Mouse (Mus musculus) small intestine, adult 2 months (tissue): ENCODE measurements around the gene Slc4a4. TPM values are rescaled to one million over a fixed set of nuclear protein-coding genes. Genes with fewer than 3 reads are reported as not detected.

Source experiments
- H3K27ac ChIP-seq: fragments of 200-500 bp; 2 replicates; pipeline ENCODE4 v1.5.1; 2012; ENCODE audit warnings: low read depth, low read length, control low read depth, inconsistent platforms; ENCODE audit not compliant: insufficient read depth
- H3K27me3 ChIP-seq: fragments of 200-500 bp; 2 replicates; pipeline ENCODE4 v1.6.1; 2012; ENCODE audit warnings: mild to moderate bottlenecking, moderate library complexity, low read length, inconsistent platforms; ENCODE audit not compliant: control insufficient read depth, insufficient read depth
- H3K36me3 ChIP-seq: fragments of 200-500 bp; 2 replicates; pipeline ENCODE4 v1.6.1; 2012; ENCODE audit warnings: mild to moderate bottlenecking, low read length, control low read depth, inconsistent platforms; ENCODE audit not compliant: control insufficient read depth, insufficient read depth
- H3K4me1 ChIP-seq: fragments of 200-500 bp; 2 replicates; pipeline ENCODE4 v1.6.1; 2012; ENCODE audit warnings: low read length, inconsistent platforms, mixed read lengths; ENCODE audit not compliant: control insufficient read depth, insufficient read depth, insufficient read length
- H3K4me3 ChIP-seq: fragments of 200-500 bp; 2 replicates; pipeline ENCODE4 v1.5.1; 2012; ENCODE audit warnings: low read depth, mild to moderate bottlenecking, control low read depth, inconsistent platforms, low read length, moderate library complexity
- CTCF ChIP-seq: fragments of 200-500 bp; IDR thresholded peaks from 2 replicates; pipeline ENCODE4 v1.5.1; 2012; ENCODE audit warnings: low read depth, mild to moderate bottlenecking, control low read depth, inconsistent platforms, low read length, moderate library complexity, mixed read lengths; ENCODE audit not compliant: insufficient replicate concordance, insufficient read length; ENCODE audit errors: extremely low read depth
- POLR2A ChIP-seq: fragments of 200-500 bp; IDR thresholded peaks from 2 replicates; pipeline ENCODE4 v1.6.1; 2012; ENCODE audit warnings: low read depth, mild to moderate bottlenecking, control low read depth, inconsistent platforms, low read length, moderate library complexity
- WGBS: fragments of 180-500 bp; shearing (Covaris S2); methylation state at CpG from one replicate; pipeline ENCODE4 v1.1.7; 2018; 5-methylcytosine and 5-hydroxymethylcytosine counted together
- polyA plus RNA-seq: library from polyadenylated mRNA; depleted of rRNA; stranded (reverse); fragments of >200 nt; gene quantifications from 2 replicates; pipeline ENCODE4 v1.2.3, GENCODE M21; 2012

Gene Slc4a4
- polyA plus RNA-seq, 1 experiment, result 15.3 TPM

- TF ChIP-seq CTCF, result no peak
- Histone ChIP-seq H3K36me3 (no peaks in the 10 kb centered on the region), H3K27ac (no peak overlapping the region), H3K27me3 (no peaks in the 10 kb centered on the region), H3K4me3 (no peak overlapping the region), H3K4me1 (peaks cover 9% of the 10 kb centered on the region)
- 28% methylated on average over 9 of the region's 9 CpGs for WGBS
Observed at GRCm38 (mm10) chr5:88916501-88916971, 29.9 kb downstream of the Slc4a4 start.

GRCm38 (mm10) chr5:88917221-88917620, 30.6 kb downstream of the Slc4a4 start:
- peak overlapping the region; percentile 22; the same call in 1 of the 2 replicates for H3K27ac ChIP-seq

GRCm38 (mm10) chr5:88917630-88918029, 31.0 kb downstream of the Slc4a4 start:
- Histone ChIP-seq H3K4me1 (peaks cover 9% of the 10 kb centered on the region), H3K27ac (peak overlapping the region; percentile 22; the same call in 1 of the 2 replicates)

More at GRCm38 (mm10) chr5:88917221-88917620, 30.6 kb downstream of the Slc4a4 start:
- H3K27me3 ChIP-seq, result no peaks in the 10 kb centered on the region
- no peak overlapping the region for H3K4me3 ChIP-seq
- no peak for TF ChIP-seq CTCF
- TF ChIP-seq POLR2A, result no peak
- H3K4me1 ChIP-seq, result peaks cover 9% of the 10 kb centered on the region
- no peaks in the 10 kb centered on the region for H3K36me3 ChIP-seq
- WGBS, result 53% methylated on average over 3 of the region's 3 CpGs

GRCm38 (mm10) chr5:88918538-88918937, 31.9 kb downstream of the Slc4a4 start:
- WGBS, result 54% methylated on average over 9 of the region's 9 CpGs
- no peak overlapping the region for H3K27ac ChIP-seq
- peaks cover 9% of the 10 kb centered on the region for H3K4me1 ChIP-seq
- H3K36me3 ChIP-seq, result no peaks in the 10 kb centered on the region
- H3K27me3 ChIP-seq, result no peaks in the 10 kb centered on the region
- no peak overlapping the region for H3K4me3 ChIP-seq
- no peak for TF ChIP-seq CTCF
- no peak for TF ChIP-seq POLR2A

More at GRCm38 (mm10) chr5:88917630-88918029, 31.0 kb downstream of the Slc4a4 start:
- H3K36me3 ChIP-seq, result no peaks in the 10 kb centered on the region
- 25% methylated on average over 10 of the region's 10 CpGs for WGBS
- H3K4me3 ChIP-seq, result no peak overlapping the region
- no peaks in the 10 kb centered on the region for H3K27me3 ChIP-seq
- no peak for TF ChIP-seq CTCF
- no peak for TF ChIP-seq POLR2A

DNA sequence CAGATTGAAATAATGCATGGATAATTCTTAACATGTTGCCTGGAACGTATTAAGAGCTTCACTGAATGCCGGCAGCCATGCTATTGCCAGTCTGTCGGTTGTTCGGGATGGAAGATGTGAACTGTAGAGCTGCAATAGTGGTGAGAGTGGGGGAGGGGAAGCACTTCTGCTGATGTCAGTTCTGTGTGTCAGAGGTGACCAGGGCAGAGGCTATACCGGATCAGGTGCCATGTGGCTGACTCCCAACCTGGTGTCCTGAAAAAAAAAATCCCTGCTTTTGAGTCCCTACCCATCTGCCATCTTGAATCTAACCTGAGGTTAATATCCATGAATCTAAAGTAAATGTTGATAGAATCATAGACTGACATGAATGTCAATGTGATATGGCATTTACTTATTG, 39.0 kb downstream of the Slc4a4 start:
- Histone ChIP-seq H3K4me3 (no peak overlapping the region), H3K27ac (no peak overlapping the region), H3K27me3 (no peaks in the 10 kb centered on the region), H3K4me1 (peaks cover 12% of the 10 kb centered on the region), H3K36me3 (no peaks in the 10 kb centered on the region)
- WGBS, result 92% methylated on average over 5 of the region's 5 CpGs
- TF ChIP-seq CTCF, result no peak

GRCm38 (mm10) chr5:88928201-88928916, 41.7 kb downstream of the Slc4a4 start:
- H3K27me3 ChIP-seq, result no peaks in the 10 kb centered on the region
- H3K4me3 ChIP-seq, result no peak overlapping the region
- 17% methylated on average over 13 of the region's 13 CpGs for WGBS
- peaks cover 20% of the 10 kb centered on the region for H3K4me1 ChIP-seq
- TF ChIP-seq POLR2A (no peak), CTCF (0 out of 2 replicates have a peak, but pooled peaks have one; percentile 3)
- no peaks in the 10 kb centered on the region for H3K36me3 ChIP-seq
- H3K27ac ChIP-seq, result no peak overlapping the region

GRCm38 (mm10) chr5:88929392-88930094, 42.9 kb downstream of the Slc4a4 start:
- TF ChIP-seq CTCF (no peak), POLR2A (0 out of 2 replicates have a peak, but pooled peaks have one; percentile 10)
- WGBS, result 18% methylated on average over 18 of the region's 18 CpGs
- H3K27ac ChIP-seq, result peak overlapping the region; percentile 13; the same call in 1 of the 2 replicates
- H3K36me3 ChIP-seq, result no peaks in the 10 kb centered on the region
- H3K4me1 ChIP-seq, result peaks cover 20% of the 10 kb centered on the region
- H3K27me3 ChIP-seq, result no peaks in the 10 kb centered on the region
- peak overlapping the region; percentile 1; the same call in 1 of the 2 replicates for H3K4me3 ChIP-seq
